Mouse (Mus musculus): ENCODE measurements around the gene Sf3a2.

Gene Sf3a2

GRCm38 (mm10) chr10:80763502-80763901 is 34.5 kb upstream of the Sf3a2 start:
- no peak for DNase-seq (ENCODE audit: low read depth, low spot score)
- H3K36me3 ChIP-seq (ENCODE audit: control insufficient read depth, insufficient read depth, low read length, poor library complexity, severe bottlenecking), result peaks cover 9% of the 10 kb centered on the region
- H3K27me3 ChIP-seq (ENCODE audit: control insufficient read depth, insufficient read depth, low read length, poor library complexity, severe bottlenecking), result no peaks in the 10 kb centered on the region

GRCm38 (mm10) chr10:80765746-80766145 is 32.3 kb upstream of the Sf3a2 start:
- Histone ChIP-seq H3K36me3 (ENCODE audit: control insufficient read depth, insufficient read depth, low read length, poor library complexity, severe bottlenecking) (peaks cover 9% of the 10 kb centered on the region), H3K27me3 (ENCODE audit: control insufficient read depth, insufficient read depth, low read length, poor library complexity, severe bottlenecking) (no peaks in the 10 kb centered on the region)
- no peak for DNase-seq (ENCODE audit: low read depth, low spot score)

- Histone ChIP-seq H3K27me3 (ENCODE audit: control insufficient read depth, insufficient read depth, low read length, poor library complexity, severe bottlenecking) (no peaks in the 10 kb centered on the region), H3K36me3 (ENCODE audit: control insufficient read depth, insufficient read depth, low read length, poor library complexity, severe bottlenecking) (peaks cover 10% of the 10 kb centered on the region)
- DNase-seq (ENCODE audit: low read depth, low spot score), result no peak
Observed at GRCm38 (mm10) chr10:80766161-80766815, 31.7 kb upstream of the Sf3a2 start.

- no peak for DNase-seq (ENCODE audit: low read depth, low spot score)
- peaks cover 20% of the 10 kb centered on the region for H3K36me3 ChIP-seq (ENCODE audit: control insufficient read depth, insufficient read depth, low read length, poor library complexity, severe bottlenecking)
- H3K27me3 ChIP-seq (ENCODE audit: control insufficient read depth, insufficient read depth, low read length, poor library complexity, severe bottlenecking), result no peaks in the 10 kb centered on the region
Observed at GRCm38 (mm10) chr10:80768365-80768764, 29.6 kb upstream of the Sf3a2 start.

GRCm38 (mm10) chr10:80773816-80774215 is 24.2 kb upstream of the Sf3a2 start:
- Histone ChIP-seq H3K36me3 (ENCODE audit: control insufficient read depth, insufficient read depth, low read length, poor library complexity, severe bottlenecking) (peaks cover 19% of the 10 kb centered on the region), H3K27me3 (ENCODE audit: control insufficient read depth, insufficient read depth, low read length, poor library complexity, severe bottlenecking) (no peaks in the 10 kb centered on the region)
- no peak for DNase-seq (ENCODE audit: low read depth, low spot score)

- no peaks in the 10 kb centered on the region for H3K27me3 ChIP-seq (ENCODE audit: control insufficient read depth, insufficient read depth, low read length, poor library complexity, severe bottlenecking)
- DNase-seq (ENCODE audit: low read depth, low spot score), result peak; percentile 78
- H3K36me3 ChIP-seq (ENCODE audit: control insufficient read depth, insufficient read depth, low read length, poor library complexity, severe bottlenecking), result peaks cover 19% of the 10 kb centered on the region
Observed at GRCm38 (mm10) chr10:80774549-80774948, 23.4 kb upstream of the Sf3a2 start.

- Histone ChIP-seq H3K27me3 (ENCODE audit: control insufficient read depth, insufficient read depth, low read length, poor library complexity, severe bottlenecking) (no peaks in the 10 kb centered on the region), H3K36me3 (ENCODE audit: control insufficient read depth, insufficient read depth, low read length, poor library complexity, severe bottlenecking) (peaks cover 19% of the 10 kb centered on the region)
- no peak for DNase-seq (ENCODE audit: low read depth, low spot score)
Observed at GRCm38 (mm10) chr10:80774981-80775380, 23.0 kb upstream of the Sf3a2 start.

GRCm38 (mm10) chr10:80775731-80776130 is 22.3 kb upstream of the Sf3a2 start:
- Histone ChIP-seq H3K27me3 (ENCODE audit: control insufficient read depth, insufficient read depth, low read length, poor library complexity, severe bottlenecking) (no peaks in the 10 kb centered on the region), H3K36me3 (ENCODE audit: control insufficient read depth, insufficient read depth, low read length, poor library complexity, severe bottlenecking) (peaks cover 19% of the 10 kb centered on the region)
- DNase-seq (ENCODE audit: low read depth, low spot score), result no peak

- H3K27me3 ChIP-seq (ENCODE audit: control insufficient read depth, insufficient read depth, low read length, poor library complexity, severe bottlenecking), result no peaks in the 10 kb centered on the region
- H3K36me3 ChIP-seq (ENCODE audit: control insufficient read depth, insufficient read depth, low read length, poor library complexity, severe bottlenecking), result peaks cover 18% of the 10 kb centered on the region
- DNase-seq (ENCODE audit: low read depth, low spot score), result no peak
Observed at GRCm38 (mm10) chr10:80776358-80776869, 21.6 kb upstream of the Sf3a2 start.

GRCm38 (mm10) chr10:80777123-80777522 is 20.9 kb upstream of the Sf3a2 start:
- DNase-seq (ENCODE audit: low read depth, low spot score), result no peak
- Histone ChIP-seq H3K27me3 (ENCODE audit: control insufficient read depth, insufficient read depth, low read length, poor library complexity, severe bottlenecking) (no peaks in the 10 kb centered on the region), H3K36me3 (ENCODE audit: control insufficient read depth, insufficient read depth, low read length, poor library complexity, severe bottlenecking) (peaks cover 19% of the 10 kb centered on the region)

- Histone ChIP-seq H3K27me3 (ENCODE audit: control insufficient read depth, insufficient read depth, low read length, poor library complexity, severe bottlenecking) (no peaks in the 10 kb centered on the region), H3K36me3 (ENCODE audit: control insufficient read depth, insufficient read depth, low read length, poor library complexity, severe bottlenecking) (peaks cover 7% of the 10 kb centered on the region)
- DNase-seq (ENCODE audit: low read depth, low spot score), result no peak
Observed at GRCm38 (mm10) chr10:80779565-80779964, 18.4 kb upstream of the Sf3a2 start.

- Histone ChIP-seq H3K27me3 (ENCODE audit: control insufficient read depth, insufficient read depth, low read length, poor library complexity, severe bottlenecking) (no peaks in the 10 kb centered on the region), H3K36me3 (ENCODE audit: control insufficient read depth, insufficient read depth, low read length, poor library complexity, severe bottlenecking) (peaks cover 7% of the 10 kb centered on the region)
- no peak for DNase-seq (ENCODE audit: low read depth, low spot score)
Observed at GRCm38 (mm10) chr10:80784302-80784701, 13.7 kb upstream of the Sf3a2 start.

- no peaks in the 10 kb centered on the region for H3K27me3 ChIP-seq (ENCODE audit: control insufficient read depth, insufficient read depth, low read length, poor library complexity, severe bottlenecking)
- DNase-seq (ENCODE audit: low read depth, low spot score), result no peak
- peaks cover 9% of the 10 kb centered on the region for H3K36me3 ChIP-seq (ENCODE audit: control insufficient read depth, insufficient read depth, low read length, poor library complexity, severe bottlenecking)
Observed at GRCm38 (mm10) chr10:80784871-80785270, 13.1 kb upstream of the Sf3a2 start.

- no peak for DNase-seq (ENCODE audit: low read depth, low spot score)
- H3K36me3 ChIP-seq (ENCODE audit: control insufficient read depth, insufficient read depth, low read length, poor library complexity, severe bottlenecking), result peaks cover 11% of the 10 kb centered on the region
- H3K27me3 ChIP-seq (ENCODE audit: control insufficient read depth, insufficient read depth, low read length, poor library complexity, severe bottlenecking), result no peaks in the 10 kb centered on the region
Observed at GRCm38 (mm10) chr10:80785963-80786362, 12.0 kb upstream of the Sf3a2 start.

GRCm38 (mm10) chr10:80787517-80787916 is 10.5 kb upstream of the Sf3a2 start:
- no peak for DNase-seq (ENCODE audit: low read depth, low spot score)
- peaks cover 11% of the 10 kb centered on the region for H3K36me3 ChIP-seq (ENCODE audit: control insufficient read depth, insufficient read depth, low read length, poor library complexity, severe bottlenecking)
- no peaks in the 10 kb centered on the region for H3K27me3 ChIP-seq (ENCODE audit: control insufficient read depth, insufficient read depth, low read length, poor library complexity, severe bottlenecking)

All from splenic B cell, adult 2 months (primary cell).